Mouse (Mus musculus) embryonic fibroblast, embryonic 13.5 days (primary cell): ENCODE data around the gene Gm28710.

ENCODE experiments used
- CTCF ChIP-seq: IDR thresholded peaks from 2 replicates; pipeline ENCODE4 v1.5.1; 2011; ENCODE audit warnings: mild to moderate bottlenecking, control low read depth, low read length, moderate library complexity, borderline replicate concordance; ENCODE audit not compliant: insufficient read depth
- POLR2A ChIP-seq: IDR thresholded peaks from 2 replicates; pipeline ENCODE4 v1.6.1; 2011; ENCODE audit warnings: low read depth, mild to moderate bottlenecking, control low read depth, low read length, moderate library complexity

DNA sequence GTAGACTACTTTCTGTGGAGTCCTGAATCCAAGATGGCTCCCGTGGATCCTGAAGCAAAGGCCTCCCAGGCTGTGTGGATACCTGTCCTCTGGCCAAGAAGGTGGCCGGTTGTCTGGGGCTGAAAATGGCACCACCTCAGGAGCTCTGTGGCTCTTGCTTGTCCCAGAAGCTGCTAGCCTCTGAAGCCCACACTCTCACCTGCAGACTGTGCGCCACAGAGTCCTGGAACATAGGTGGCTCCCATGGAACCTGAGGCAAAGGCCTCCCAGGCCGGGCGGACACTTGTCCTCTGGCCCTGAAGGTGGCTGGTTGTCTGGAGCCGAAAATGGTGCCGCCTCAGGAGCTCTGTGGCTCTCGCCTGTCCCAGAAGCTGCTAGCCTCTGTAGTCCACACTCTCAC is 128.2 kb downstream of the Gm28710 start:
- no peak for TF ChIP-seq CTCF
- TF ChIP-seq POLR2A = no peak
